Mouse (Mus musculus) common myeloid progenitor, adult 5-6 weeks (primary cell): ENCODE results near the gene Ppp1r21. TPM values are rescaled to one million over a fixed set of nuclear protein-coding genes. Genes with fewer than 3 reads are reported as not detected.
A peak's percentile ranks its signal among the peaks of the same experiment; 100 is the strongest.

Source experiments
- ATAC-seq: replicated peaks from 2 replicates; pipeline ENCODE4 v1.8.0; 2016; ENCODE audit warnings: low read depth, mild to moderate bottlenecking, moderate TSS enrichment, inconsistent platforms; ENCODE audit not compliant: poor library complexity, severe bottlenecking
- total RNA-seq: library from RNA; stranded (forward); fragments of 200-1000, 187-1606 nt; gene quantifications from 2 replicates; pipeline ENCODE4 v1.2.3, GENCODE M21; 2017

The Ppp1r21 gene
- total RNA-seq, 1 experiment from 2014 or later, result 40.4 TPM

DNA sequence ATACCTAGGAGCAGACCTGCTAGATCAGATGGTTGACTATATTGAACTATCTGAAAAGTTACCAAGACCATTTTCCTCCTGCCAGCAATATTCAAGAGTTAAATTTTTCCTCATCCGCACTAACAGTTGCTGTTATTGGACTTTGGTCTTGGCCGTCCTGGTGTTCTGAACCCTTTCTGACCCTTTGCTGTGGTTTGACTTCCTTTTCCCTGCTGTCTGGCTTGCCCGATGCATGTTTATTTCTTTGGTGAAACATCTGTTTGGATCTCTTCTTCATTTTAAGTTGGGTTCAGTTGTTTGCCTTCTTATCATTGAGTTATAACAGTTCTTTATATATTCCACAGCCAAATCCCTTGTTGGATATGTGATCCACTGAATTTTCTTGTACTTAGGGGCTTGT, 33.7 kb downstream of the Ppp1r21 start:
- no peak for ATAC-seq

DNA sequence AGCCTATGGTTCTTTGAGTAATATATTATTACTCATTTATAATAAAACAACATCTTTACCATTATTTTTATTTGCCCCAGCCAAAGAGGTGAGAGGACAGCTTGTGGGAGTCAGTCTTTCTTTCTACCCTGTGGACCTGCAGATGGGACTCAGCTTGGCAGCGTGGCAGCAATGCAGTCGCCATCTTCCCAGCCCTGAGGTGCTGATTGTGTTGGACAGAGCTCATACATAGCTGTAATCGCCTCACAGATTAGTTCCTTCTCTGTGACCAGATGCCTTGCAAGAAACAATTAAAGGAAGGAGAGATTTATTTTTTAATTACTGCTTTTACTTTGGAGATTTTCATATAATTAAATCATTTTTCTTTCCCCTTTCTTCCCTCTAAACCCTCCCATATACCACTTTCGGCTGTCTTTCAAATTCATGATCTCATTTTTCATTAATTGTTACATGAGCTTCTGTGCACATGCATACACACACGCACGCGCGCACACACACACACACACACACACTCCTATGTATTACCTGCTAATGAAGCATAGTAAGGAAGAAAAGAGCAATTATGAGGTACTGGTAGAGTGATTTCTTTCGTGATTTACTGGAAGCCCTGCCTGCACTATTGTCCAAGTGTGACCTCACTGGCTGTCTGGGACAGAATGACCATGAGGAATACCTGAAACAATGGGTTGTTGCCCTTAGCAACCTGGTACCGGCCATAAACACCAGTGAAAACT, 40.1 kb downstream of the Ppp1r21 start:
- no peak for ATAC-seq

DNA sequence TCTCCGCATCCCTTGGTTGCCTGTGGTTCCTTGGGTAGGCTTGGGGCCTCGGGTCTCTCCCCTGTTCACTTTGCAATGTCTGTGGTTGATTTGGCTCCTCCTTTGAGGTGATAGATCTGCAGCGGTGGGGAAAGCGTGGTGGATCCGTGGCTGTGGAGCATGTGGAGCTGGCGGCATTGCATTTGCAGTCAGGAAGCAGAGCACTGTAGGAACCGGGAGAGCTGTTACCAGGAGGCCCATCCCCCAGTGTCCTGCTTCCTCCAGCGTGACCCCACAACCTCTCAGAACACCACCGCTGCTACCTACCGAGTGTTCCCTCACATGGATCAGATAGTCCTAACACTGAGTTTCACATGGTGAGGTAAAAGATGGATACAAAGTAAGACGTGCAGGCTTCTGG, 40.9 kb downstream of the Ppp1r21 start:
- no peak for ATAC-seq

DNA sequence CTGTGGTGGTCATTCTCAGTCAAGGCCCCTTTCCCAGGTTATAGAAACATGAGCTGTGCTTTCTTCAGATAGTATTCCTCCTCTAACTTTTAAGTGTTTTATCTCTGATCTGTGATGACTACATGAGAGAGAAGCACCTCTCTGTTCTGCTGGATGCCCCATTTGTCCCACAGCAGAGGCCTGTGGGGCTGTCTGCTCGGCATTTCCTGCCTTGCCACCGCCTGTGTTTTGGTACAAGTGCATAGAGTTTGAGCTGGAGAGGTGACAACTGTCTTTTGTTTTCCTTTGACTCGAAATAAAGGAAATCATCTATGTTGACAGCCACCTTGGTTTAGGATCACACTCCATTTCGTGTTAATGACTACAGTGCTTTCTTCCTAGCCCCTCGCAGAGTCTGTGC, 44.9 kb downstream of the Ppp1r21 start:
- ATAC-seq, result no peak

DNA sequence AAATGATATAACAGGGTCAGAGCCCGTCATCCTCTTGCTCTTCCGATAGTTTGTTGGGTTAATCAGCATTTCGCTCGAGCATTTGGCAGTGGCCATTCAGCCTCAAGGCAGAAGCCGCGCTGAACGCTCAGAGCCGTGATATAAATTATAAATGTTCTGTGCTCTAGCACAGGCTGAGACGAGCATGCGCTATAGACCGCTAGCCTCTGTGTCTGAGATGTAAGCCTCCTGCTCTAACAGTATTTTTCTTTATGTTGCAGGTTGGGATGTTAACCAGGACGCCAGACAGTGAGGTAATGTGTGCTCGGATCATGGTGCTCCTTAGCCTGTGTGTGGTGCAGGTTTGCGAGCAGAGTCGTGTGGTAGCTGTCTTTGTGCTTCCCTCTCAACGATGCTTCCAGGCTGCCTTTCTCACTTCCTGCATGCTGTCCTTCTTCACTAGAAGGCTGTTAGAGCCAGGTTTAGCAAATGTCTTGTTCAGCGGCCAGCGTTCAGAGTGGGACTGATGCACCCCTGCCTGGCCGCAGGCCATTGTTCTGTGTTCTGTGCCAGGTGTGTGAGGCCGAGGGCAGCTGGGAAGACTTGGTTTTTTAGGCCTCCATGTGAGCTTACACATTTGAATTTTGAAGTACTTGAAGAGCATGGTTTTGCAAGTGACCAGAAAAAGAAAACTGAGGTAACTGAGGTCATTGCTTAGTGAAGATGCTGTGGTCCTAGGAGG, 48.8 kb downstream of the Ppp1r21 start:
- no peak for ATAC-seq

DNA sequence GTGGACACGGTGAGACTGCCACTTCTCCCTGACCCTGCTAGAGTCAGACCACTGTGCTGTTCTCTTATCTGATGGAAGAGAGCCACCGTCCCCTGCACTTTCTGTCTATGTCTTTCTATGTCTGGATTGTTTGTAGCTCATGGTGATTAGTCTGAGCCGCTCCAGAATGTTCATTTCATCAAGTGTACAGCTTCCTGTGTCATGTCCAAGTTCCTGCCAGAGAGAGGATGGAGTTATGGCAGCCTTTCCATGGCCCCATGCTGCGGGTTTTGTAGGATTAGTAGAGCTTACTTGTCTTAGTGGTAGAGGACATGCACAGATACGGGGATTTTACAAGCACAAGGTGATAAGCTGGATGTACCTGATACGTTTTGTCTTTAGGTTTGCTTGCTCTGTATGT, 50.6 kb downstream of the Ppp1r21 start:
- ATAC-seq, result no peak

DNA sequence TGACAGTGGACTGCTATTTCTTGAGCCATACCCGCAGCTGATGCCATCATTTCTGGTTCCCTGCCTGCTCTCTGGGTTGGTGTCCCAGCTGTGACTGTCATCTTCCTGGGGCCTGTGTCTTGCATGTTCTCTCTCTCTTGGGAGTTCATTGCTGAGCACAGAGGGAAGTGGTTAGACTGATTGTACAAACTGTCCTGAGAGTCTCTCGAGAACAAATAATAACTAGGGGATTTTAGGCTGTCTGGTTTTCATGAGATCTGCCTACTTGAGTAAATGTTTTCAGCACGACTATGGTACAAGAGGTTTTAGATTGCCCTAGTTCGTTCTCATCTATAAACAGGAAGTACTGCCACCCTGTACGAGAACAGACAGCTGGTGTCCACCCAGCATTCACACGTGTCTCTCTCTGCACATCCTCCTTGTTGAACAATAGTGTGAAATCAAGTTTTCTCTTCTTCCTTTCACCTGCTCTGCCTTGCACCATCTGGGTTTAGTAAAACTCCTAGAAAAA, 51.6 kb downstream of the Ppp1r21 start:
- ATAC-seq, result no peak

DNA sequence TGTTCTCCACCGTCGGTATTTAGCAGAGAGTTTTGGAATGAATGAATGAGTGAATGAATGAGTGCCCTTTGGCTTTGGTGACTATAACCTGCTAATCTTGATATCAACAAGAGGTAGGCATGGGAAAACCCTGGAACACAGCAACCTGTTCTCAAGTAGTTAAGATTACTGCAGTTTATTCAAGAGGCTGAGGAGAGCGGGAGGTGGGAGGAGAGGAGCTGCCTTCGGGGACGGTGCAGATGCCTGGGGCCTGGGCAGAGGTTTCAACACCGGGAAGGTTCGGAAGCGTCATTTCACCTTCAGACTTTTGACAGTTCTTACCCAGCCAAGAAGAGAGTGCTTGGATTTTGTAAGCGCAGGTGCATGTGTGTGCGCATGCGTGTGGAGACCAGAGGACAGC, 53.1 kb downstream of the Ppp1r21 start:
- no peak for ATAC-seq

DNA sequence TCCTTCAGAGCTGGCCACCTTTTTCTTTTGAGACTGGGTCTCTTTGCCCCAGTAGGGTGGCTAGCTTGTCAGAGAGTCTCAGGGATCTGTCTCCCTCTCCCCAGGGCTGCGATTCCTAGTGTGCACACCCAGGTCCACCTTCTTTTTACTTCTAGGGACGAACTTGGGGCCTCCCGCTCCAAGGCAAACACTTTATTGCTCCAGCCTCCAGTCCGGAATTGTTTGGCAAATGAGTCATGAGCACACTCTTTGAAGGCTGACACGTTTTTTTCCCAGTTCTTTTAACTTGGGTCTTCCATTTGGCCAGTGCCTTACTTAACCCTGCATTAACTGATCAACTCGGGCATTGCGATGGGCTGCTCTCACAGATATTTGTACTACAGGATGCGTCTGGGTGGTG, 53.5 kb downstream of the Ppp1r21 start:
- no peak for ATAC-seq

DNA sequence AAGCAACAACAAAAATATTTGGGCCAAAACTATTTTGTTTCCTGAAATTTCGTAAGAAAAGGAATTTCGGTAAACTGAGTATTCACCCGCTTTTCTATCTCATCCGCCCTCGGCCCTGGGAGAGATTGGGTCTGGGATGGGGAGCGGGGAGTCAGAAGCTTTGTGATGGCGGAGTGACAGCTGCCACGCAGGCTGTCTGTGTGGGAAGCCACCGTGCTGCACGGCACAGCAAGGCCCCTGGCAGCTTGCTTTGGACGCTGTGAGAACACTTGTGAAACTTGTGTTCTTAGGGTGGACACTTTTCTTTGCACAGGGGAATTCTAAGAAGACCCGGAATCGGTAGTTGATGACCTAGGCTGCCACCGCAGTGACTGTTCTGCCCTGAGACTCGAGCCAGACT, 57.5 kb downstream of the Ppp1r21 start:
- ATAC-seq, result no peak

DNA sequence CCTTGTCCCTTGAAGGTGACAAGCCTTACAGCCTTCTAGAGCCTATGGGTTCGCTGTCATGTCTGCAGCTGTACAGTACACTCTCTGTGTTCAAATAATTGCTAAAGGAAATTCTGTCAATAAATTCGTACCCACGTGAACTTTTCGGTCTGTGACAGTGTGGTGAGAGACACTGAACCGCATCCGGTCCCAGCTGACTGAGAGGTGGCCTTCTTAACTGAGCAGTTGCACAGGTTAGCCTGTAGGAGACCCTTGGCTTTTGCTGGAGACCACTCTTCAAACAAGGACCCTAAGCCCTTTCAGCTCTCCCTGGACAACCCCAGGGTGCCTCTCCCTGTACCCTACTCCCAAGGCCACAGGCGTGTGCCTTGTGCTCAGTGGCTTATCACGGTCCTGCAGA, 58.3 kb downstream of the Ppp1r21 start:
- no peak for ATAC-seq

DNA sequence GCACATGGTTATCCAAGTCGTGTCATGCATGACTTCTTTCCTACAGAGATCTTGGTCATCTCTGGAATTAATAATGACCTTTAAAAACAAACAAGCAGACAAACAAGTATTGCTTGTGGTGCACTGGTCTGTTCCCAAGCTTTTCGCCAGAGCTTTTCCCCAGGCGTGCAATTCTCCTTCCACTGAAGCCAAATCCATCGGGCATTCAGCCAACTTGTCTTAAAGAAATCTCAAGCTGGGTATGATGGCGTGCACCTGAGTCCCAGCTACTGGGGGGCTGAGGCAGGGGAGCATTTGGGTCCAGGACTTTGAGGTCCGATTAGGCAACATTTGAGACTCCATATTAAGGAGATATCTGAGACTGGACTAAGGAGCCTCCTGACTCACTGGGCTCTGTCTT, 60.3 kb downstream of the Ppp1r21 start:
- no peak for ATAC-seq

DNA sequence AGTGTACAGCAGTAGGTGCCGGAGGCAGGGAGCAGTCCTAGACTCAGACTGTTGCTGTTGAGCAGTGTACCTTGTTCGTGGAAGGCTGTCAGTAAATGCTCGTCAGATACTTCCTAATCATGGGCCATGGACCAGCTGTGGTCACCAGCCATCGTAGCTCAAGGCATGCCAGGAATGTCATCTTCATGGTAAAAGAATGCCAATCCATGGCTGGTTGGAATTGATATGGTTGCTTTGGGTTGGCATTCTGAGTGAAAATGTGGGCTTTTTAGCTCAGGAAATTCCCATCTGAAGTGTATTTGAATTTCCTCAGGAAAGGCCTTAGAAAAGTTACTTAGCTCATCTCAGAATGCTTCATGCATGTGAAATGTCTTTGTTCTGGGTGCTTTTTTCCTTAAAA, 65.2 kb downstream of the Ppp1r21 start:
- ATAC-seq, result no peak

DNA sequence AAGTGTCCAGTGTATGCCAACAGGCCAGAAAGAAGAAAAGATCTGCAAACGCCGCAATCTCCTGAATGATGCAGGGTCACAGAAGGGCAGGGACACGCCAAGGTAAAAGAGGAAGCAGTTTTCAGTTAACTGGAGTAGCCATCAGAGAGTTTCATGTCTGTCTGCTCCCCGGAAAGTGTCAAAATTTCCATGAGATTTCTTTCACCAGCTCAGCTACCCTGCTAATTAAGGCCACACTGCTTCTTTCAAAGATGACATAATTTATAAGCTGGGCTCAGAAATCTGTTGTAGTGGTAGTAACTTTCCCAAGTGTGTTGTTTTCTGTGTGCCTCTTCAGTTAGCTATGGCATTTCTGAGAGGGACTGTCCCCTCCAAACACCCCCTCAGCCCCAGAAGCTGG, 66.2 kb downstream of the Ppp1r21 start:
- no peak for ATAC-seq

DNA sequence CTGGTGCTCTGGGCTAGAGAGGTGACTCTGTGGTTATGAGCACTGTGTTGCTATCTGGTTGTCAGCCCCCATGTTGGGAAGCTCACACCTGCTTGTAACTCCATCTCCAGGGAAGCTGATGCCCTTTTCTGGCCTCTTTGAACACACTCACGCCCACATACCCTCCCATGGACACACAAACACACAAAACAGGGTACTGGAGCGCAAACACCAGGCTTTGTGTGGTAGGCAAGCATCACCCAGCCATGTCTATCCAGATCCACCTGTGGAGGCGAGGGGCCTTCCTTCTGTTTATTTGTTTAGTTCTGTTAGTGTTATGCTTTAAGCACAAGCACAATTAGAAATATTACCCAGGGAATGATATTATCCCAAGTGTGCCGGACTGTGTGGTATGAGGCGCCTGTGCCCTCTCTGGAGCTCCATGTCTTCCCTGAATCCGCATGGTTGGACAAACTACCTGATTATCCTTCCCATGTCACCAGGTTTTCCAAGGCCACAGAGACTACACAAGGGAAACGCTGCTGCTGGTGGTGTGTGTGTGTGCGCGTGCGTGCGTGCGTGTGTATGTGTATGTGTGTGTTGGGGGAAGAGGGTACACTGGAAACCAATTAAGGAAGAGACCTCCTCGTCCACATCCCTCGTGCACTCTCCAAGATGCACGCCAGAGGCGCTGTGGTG, 66.8 kb downstream of the Ppp1r21 start:
- ATAC-seq, result peak; percentile 96

DNA sequence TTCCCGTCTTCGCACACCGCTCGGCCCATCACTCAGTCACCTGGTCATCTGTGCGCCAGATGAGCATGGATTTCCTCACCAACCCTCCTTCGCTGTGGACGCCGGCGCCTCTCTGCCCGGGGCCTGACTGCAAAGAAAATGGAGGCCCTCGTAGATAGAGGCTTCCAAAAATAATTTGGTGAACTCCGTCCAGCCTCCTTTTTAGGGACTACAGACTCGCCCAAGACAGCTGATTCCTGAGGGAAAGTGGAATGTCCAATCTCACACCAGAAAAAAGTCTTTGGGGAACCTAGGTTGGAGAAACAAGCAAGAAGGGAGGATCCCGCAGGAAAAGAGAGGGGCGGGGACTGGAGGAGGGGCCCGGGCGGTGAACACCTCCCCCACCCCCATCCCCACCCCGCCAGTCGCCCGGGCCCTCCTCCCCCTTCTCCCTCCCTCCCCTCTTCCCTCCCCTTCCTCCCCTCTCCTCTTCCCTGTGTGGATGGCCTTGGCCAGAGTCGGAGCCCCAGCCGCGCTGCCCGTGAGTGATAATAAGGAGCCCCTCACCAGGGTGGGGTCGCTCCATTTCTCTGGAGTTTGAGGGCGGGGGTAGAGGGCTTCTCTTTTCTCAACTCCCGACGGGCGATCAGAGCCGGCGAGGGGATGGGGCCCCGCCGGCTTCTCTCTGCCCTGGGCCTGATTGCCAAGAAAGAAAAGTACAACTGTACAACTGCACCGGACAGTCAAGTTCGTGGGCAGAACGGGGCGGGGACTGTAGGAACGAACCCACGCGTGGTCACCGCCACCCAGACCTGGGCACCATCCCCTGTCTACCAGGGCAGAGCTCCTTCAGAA, 67.5 kb downstream of the Ppp1r21 start, which contains the start of gene Ston1:
TSS of gene Ston1 (plus strand) at position 463 of the 834 bp plus-strand sequence.
- ATAC-seq, result no peak; the same call in 1 of the 2 replicates

DNA sequence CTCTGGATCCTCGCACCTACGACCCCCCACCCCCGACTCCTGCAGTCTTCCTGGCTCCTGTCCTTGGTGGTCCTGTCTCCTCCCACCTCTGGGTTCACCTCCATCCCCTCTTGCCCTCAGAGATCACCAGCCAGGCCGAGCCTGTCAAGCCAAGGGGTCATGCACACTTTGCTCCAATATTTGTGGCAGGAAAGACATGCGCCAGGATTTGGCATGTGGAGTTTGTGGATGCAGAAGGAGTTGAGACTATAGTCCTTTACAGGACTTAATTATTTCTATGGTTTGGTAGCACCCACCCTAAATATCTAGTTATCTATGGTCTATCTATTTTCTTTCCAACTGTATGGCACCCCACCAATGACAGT, 68.1 kb downstream of the Ppp1r21 start:
- ATAC-seq, result no peak

DNA sequence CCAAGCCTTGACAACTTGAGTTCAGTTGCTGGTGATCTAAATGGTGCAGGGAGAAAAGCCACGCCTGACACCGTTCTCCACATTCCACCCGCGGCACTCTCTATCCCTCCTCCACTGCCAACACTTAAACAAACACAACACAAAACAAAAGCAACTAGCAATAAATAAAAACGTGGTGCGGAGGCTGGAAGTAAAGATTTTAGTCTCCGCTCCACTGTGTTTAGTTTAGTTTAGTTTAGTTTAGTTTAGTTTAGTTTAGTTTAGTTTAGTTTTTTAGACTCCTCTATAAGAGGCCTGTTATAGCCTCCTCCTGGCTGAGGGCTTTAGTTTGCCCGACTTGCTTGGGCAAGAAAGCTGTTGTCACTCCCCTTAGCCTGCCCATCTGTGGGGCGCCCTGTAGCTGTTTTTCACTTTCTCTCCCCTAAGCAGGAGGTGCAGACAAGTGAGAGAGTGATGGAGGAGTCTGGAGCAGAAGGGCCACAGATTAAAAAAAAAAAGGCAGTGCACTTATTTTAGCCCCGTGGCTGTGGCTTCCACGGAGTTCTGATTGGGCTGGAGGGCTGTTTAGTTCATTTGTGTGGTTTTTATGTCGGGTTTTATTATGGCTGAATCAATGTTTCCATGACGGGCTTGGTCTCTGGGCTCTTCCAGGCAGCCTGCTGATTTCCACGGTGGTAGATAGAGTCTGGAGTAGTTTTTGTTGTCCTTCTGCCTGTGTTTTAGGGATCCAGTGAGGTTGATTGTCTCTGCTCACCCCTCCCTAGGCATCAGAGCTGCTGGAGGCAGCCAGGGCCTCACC, 68.9 kb downstream of the Ppp1r21 start:
- no peak for ATAC-seq

DNA sequence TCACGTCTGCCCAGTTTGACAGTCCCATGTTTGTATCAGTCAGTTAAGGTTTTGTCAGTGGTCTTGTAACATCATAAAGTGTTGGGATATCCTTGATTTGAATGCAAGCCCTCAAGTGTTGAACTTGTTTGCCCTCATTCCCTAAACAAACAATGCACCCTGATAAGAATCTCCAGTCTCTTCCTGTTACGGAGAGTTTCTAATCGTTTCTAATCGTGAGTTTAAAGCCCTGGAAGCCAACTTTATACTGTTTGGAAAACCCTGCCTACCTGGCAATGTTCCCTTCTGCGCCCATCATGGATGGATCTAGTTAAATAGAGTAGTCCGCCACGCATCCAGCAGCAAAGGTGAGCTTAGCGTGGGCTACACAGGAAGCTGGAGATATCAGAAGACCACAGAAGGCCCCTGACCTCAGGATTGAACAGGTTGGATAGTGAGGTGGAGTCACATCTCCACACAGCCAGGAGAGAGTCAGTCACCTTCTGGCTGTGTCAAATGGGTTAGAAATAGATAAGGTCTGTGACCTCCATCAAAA, 70.6 kb downstream of the Ppp1r21 start:
- ATAC-seq, result no peak
